Mouse (Mus musculus): Measurements from ENCODE around the gene Tfap4. TPM values are rescaled to one million over a fixed set of nuclear protein-coding genes. Genes with fewer than 3 reads are reported as not detected.

The Tfap4 gene
- polyA plus RNA-seq, 1 experiment, result 66.7 TPM

DNA sequence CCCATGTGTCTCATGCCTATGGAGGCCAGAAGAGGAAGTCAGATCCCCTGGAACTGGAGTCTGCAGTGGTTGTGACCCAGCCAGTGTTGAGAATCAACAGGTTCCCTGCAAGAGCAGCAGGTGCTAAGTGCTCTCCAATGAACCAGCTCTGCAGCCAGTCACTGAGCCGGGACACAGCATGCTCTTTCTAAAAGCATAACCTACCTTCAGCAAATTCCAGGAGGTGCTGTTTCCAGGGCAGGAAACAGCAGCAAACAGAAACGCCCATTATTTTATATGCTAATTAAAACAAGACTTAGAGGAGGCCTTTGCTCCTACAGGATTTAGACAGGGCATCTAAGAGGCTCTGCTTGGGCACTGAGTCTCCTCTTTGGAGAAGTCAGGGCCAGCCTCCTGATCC is 16.4 kb upstream of the Tfap4 start:
- TF ChIP-seq GATA1 (IDR thresholded peaks at IDR 0.05; ENCODE audit: low read length), result no peak

GRCm38 (mm10) chr16:4570737-4571136 is 11.1 kb upstream of the Tfap4 start:
- TF ChIP-seq GATA1 (IDR thresholded peaks at IDR 0.05; ENCODE audit: low read length), result no peak

GRCm38 (mm10) chr16:4567912-4568311 is 8.3 kb upstream of the Tfap4 start:
- no peak for TF ChIP-seq GATA1 (IDR thresholded peaks at IDR 0.05; ENCODE audit: low read length)

DNA sequence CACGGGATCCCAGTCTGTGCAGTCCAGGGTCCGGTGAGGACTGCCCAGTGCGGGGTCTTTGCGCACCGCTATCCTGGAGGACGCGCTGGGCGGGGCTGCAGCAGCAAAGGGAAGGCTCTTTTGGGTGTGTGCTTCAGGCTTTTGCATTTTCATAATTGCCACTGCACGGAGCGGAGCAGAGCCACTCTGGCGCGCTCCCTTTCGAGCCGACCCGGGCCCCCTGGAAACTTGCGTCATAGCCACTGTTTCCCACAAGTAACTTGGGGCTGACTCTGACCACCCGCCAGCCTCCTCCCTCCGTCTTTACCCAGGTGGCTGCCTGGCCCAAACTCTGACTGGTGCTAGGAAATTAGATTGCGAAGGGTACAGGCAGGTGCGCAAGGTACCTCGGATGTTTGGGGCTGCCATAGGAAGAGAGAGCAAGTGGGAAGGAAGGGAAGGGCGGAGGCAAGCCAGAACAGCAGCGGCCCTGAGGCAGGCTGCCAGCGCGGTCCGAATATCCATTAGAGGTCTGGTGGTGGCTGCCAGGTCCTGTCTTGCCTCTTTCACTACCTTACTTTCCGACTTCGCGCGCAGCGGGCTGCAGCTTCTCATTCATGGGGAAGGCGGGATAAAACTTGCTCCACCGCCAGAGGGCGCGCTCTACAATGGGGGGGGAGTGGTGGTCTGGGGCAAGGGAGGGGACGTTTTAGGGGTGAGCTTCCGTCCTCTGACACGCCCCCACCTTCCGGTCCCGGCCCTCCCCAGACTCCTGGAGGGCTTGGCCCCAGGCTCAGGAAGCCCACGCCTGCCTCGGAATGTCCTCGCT is 695 bp upstream of the Tfap4 start:
- TF ChIP-seq GATA1 (IDR thresholded peaks at IDR 0.05; ENCODE audit: low read length), result no peak

DNA sequence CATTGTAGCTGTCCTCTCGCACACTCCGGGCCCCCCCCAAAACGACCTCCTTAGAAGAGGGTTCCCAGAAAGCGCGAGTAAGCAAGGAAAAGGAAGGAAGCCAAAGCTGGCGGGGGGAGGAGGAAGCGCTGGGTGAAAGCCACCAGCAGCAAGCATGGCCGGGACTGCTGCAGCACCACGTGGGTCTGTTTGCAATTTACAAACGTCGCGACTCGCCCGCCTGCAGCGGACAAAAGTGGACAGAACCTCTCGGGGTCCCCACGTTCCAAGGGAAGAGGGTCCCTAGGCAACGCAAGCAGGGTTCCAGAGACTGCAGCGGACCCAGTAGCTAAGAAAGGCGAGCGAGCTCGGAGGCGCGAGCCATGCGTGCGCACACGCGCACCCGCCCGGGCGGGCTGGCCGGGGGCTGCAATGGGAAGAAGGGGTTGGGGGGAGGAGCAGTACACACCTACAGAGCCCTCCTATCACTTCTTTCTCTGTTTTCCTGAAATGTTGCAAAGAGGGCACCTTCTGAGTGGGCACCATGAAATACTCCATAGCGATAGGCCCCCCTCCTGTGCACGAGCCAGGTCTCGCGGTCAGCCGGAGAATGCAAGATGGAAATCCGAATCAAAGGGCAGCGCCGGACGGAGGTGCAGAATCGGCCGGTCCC is 548 bp downstream of the Tfap4 start:
- TF ChIP-seq GATA1 (IDR thresholded peaks at IDR 0.05; ENCODE audit: low read length), result no peak

DNA sequence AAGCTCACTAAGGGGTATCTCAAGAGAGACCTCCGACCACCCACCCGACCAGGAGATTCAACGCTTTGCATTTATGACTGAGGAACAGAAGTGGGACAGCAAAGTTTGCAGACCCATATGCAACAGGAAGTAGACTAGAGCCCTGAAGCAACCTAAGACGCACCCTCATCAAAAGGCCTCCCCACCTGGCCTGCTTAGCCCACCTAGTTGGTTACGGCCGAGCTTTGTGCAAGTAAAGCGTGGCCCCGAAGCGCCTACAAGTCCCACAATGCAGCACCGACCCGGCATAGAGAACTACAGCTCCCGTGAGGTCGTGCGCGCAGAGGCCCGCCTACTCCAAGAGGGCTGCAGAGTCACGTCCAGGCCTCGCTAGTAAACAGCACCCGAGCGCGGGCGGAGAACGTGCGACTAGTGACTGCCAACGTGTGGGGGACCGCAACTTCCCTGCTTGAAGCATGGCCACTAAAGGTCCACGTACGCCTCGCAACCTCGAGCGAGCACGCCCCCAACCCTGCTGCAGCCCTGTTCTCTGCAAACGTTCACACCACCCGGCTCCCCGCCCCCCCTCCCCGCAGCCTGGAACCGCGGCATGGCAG is 1.2 kb downstream of the Tfap4 start:
- TF ChIP-seq GATA1 (IDR thresholded peaks at IDR 0.05; ENCODE audit: low read length), result no peak

GRCm38 (mm10) chr16:4557949-4558348 is 1.7 kb downstream of the Tfap4 start:
- TF ChIP-seq GATA1 (IDR thresholded peaks at IDR 0.05; ENCODE audit: low read length), result no peak

GRCm38 (mm10) chr16:4557085-4557484 is 2.6 kb downstream of the Tfap4 start:
- no peak for TF ChIP-seq GATA1 (IDR thresholded peaks at IDR 0.05; ENCODE audit: low read length)

DNA sequence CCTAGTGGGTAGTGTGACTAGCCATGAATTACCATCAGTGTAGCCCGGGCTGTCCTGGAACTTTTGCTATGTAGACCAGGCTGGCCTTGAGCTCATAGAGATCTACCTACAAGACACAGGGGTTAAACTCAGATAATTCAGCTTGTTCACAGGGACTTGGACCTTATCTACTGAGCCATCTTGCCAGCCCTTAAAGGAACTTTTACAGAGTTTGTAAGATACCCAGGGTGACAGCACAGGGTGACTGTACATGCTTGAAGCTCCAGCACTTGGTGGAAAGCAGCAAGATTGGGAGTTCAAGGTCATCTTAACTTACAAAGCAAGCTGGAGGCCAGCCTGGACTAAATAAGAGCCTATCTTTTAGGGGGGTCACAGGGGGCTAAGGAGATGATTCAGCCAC is 4.1 kb downstream of the Tfap4 start:
- TF ChIP-seq GATA1 (IDR thresholded peaks at IDR 0.05; ENCODE audit: low read length), result no peak

- no peak for TF ChIP-seq GATA1 (IDR thresholded peaks at IDR 0.05; ENCODE audit: low read length)
Measured at GRCm38 (mm10) chr16:4552829-4553550, 6.7 kb downstream of the Tfap4 start.

DNA sequence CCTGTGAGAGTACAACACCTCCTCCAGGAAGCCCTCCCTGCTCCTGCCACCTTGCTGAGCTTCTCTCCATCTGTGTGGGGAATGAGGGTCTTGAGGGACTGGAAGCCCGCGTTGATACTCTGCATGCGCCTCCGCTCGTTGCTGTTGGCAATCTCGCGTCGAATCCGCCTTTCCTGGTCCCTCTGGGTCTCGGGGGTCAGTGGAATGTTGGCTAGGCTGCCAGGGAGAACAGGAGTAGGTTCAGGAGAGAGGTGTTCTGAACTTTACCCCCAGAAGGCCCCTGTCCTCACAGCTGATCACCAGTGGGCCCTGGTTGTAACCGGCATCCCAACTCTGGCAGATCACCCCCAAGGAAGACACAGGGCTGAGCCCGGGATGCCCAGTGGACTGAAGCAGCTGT is 7.8 kb downstream of the Tfap4 start:
- TF ChIP-seq GATA1 (IDR thresholded peaks at IDR 0.05; ENCODE audit: low read length), result no peak

DNA sequence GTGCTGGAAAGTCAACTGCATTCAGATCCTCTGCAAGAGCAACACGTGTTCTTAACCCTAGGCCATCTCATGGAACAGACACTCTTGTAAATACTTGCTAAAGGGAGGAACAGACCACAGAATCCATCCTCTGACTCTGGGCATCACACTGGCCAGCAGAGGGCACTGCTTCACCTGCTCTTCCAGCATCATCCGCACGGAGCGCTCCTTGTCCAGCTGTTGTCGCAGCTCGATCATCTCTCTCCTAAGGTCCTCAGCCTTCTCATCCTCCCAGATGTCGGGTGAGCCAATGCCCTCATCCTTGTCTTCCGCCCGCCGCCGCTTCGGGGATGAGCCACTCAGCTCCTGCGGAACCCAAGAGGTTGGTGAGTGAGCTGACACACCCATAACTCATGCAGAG is 8.6 kb downstream of the Tfap4 start:
- TF ChIP-seq GATA1 (IDR thresholded peaks at IDR 0.05; ENCODE audit: low read length), result no peak

DNA sequence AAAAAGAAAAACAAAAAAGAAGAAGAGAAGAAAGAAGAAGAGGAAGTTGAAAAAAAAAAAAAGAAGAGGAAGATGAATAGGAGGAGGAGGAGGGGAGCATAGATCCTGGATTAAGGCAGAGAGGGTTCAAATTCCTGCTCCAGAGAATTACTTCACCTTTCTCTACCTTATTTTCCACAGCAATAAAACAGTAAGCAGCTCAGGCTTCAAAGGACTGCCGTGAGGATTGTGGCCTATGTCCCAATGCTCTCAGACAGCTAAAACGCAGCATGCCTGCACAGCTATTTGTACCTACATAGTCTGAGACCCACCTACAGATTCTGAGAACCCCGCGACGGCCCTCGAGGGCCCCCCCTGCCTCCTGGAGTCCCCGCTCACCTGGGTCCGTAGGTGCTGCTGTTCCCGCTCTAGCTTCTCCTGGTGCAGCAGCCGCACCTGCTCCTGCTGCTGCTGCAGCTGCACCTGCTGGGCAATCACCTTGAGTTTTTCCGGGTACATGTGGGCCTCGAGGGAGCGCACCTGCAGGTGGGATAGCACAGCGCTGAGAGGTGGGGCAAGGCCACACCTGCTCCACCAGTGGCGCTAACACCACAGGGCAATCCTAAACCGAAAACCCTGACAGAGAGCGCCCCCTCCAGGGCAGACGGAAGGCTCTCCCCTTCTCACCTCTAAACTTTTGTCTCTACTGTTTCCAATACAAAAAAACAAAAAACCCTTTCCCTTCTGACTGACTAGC is 10.5 kb downstream of the Tfap4 start:
- TF ChIP-seq GATA1 (IDR thresholded peaks at IDR 0.05; ENCODE audit: low read length), result no peak

GRCm38 (mm10) chr16:4547611-4548010 is 12.0 kb downstream of the Tfap4 start:
- TF ChIP-seq GATA1 (IDR thresholded peaks at IDR 0.05; ENCODE audit: low read length), result no peak

DNA sequence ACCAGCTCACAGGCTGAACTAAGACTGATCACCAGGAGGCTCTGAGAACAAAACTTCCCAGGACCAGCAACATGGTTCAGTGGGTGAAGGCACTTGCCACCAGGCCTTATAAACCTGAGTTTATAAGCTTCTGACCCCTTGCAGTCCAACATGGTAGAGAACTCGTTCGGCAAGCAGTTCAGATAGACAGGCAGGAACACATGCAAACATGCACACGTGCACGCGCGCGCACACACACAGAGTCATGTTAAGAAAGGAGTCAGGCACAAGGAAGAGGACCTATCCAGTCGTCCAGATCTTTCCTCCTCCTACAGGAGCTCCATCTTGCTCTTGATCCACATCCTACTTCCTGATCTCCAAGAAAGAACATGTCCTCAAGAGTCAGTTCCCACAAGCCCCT is 12.8 kb downstream of the Tfap4 start:
- no peak for TF ChIP-seq GATA1 (IDR thresholded peaks at IDR 0.05; ENCODE audit: low read length)
